Mouse (Mus musculus): Measurements from ENCODE around the gene Snrk. TPM values are rescaled to one million over a fixed set of nuclear protein-coding genes. Genes with fewer than 3 reads are reported as not detected.

The Snrk gene
- polyA plus RNA-seq, 1 experiment from 2014 or later, result 49.9 TPM

DNA sequence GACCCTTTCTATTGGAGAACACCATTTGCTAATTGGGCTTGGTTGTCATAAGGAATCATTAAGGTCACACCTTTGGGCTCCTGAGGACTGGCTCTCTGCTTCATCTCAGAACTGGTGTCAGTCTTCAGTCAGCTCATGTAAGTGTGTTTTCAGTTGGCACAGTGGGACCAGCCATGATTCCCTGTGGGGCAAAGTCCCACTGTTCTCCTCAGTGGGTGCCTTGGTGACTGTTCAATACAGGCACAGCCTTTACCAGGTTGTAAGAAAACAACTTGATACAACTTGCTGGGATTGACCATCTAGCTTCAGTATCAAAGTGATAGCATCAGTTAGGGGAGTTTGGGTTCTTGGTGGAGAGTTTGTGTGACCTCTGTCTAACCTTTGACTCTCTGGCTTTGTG lies 28.6 kb downstream of the Snrk start:
- Histone ChIP-seq H3K4me1 (replicated peaks) (peaks cover 30% of the 10 kb centered on the region), H3K4me3 (no peak overlapping the region), H3K4me2 (no peak overlapping the region), H3K9ac (no peak overlapping the region), H3K27me3 (no peaks in the 10 kb centered on the region), H3K36me3 (peaks cover 19% of the 10 kb centered on the region), H3K27ac (no peak overlapping the region), H3K9me3 (replicated peaks) (no peaks in the 10 kb centered on the region)
- ATAC-seq (replicated peaks; ENCODE audit: insufficient number of reproducible peaks, insufficient read depth, low FRiP score, low read depth), result no peak

DNA sequence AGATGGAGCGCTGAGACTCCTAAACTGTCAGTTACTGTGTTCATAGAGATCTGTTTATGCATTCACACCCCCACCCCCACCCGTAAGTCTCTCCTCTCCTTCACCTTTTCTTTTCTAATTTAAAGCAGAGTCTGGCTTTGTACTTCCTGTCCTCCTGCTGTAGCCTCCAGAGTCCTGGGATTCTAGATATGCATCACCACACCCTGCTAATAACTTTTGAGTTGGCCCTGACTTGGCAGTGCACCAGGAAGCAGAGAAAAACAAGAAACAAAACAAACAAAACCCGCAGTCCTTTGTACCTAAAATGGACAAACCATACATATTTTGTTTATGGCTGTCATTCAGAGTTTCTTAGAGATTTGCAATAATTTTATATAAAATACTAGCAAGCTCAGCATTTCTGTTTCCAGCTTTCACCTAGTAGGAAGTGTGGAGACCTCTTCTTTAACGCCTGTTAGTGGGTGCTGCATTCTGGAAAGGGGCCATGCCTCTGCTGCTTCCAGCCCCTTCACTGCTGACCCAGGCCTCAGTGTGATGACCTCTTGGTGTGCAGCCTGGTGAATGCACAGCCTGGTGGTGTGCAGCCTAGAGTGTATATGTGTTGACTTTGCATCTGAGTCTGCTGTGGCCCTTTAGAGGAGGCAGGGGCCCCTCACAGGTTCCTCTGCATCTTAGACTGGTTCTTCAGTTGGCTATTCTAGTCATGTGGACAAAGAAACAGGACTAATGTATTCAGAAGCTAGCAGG lies 29.2 kb downstream of the Snrk start:
- WGBS, result 73% methylated on average over 4 of the region's 4 CpGs
- Histone ChIP-seq H3K9me3 (replicated peaks) (no peaks in the 10 kb centered on the region), H3K4me2 (no peak overlapping the region), H3K27ac (no peak overlapping the region), H3K27me3 (no peaks in the 10 kb centered on the region), H3K4me3 (no peak overlapping the region), H3K9ac (no peak overlapping the region), H3K4me1 (replicated peaks) (peaks cover 30% of the 10 kb centered on the region), H3K36me3 (peaks cover 19% of the 10 kb centered on the region)
- no peak for ATAC-seq (replicated peaks; ENCODE audit: insufficient number of reproducible peaks, insufficient read depth, low FRiP score, low read depth)

DNA sequence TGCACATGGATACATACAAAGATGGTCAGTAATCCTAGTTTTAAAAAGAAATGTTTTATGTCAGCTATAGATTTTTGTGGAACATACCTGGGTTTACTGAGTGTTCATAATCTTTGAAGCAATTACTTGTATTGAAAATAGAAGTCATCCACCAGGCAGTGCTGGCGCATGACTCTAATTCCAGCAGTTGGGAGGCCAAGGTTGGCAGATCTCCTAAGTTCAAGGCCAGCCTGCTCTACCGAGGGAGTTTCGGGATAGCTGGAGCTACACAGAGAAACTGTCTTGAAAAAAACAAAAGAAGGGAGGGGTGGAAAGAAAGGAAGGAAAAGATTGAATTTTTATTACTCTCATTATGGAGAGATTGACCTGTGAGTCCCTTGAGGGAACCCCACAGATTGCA lies 31.3 kb downstream of the Snrk start:
- H3K27ac ChIP-seq, result no peak overlapping the region
- H3K4me3 ChIP-seq, result no peak overlapping the region
- ATAC-seq (replicated peaks; ENCODE audit: insufficient number of reproducible peaks, insufficient read depth, low FRiP score, low read depth), result no peak
- no peak overlapping the region for H3K4me2 ChIP-seq
- H3K36me3 ChIP-seq, result peaks cover 19% of the 10 kb centered on the region
- no peak overlapping the region for H3K9ac ChIP-seq
- WGBS, result 90% methylated on average over 3 of the region's 3 CpGs
- no peaks in the 10 kb centered on the region for H3K27me3 ChIP-seq
- H3K9me3 ChIP-seq (replicated peaks), result no peaks in the 10 kb centered on the region
- H3K4me1 ChIP-seq (replicated peaks), result peaks cover 26% of the 10 kb centered on the region

DNA sequence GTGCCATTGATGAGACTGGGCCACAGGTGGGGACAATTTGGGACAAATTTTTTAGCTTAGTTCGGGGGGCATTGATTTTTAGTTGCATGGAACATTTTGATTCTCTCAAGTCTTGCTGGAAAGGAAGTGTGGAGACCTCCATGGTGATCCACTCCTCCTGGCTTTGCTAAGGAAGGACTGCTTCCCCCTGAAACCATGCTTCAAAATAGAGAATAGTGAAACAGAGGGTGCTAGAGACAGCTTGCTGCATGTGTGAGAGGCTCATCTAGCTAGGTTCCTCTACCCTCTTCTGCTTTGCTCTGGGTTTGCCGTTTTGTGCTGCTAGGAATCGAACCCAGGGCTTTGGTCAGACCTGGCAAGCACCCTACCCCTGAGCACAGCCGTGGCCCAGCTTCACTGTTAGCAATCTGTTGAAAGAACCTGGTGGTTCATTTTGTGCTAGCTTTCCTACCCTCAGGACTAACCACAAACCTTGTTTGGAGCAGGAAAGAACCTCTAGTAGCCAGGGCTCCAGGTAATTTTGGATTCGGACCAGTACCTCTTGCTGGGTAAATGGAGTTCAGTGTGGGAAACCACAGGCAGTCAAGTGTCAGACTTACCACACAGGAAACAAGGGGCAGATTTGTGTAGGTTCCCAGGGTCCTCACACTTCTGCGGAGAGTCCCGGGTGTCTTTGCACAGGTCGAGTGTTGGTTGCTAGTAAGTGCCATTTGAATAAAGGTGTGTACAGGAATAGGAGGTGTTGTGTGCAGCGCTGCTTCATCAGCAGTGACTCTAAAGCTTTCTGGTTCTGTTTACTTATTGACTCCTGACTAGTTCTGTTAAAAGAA lies 33.1 kb downstream of the Snrk start:
- H3K4me1 ChIP-seq (replicated peaks), result peaks cover 32% of the 10 kb centered on the region
- H3K9me3 ChIP-seq (replicated peaks), result no peaks in the 10 kb centered on the region
- no peak for ATAC-seq (replicated peaks; ENCODE audit: insufficient number of reproducible peaks, insufficient read depth, low FRiP score, low read depth)
- no peak overlapping the region for H3K4me2 ChIP-seq
- no peaks in the 10 kb centered on the region for H3K27me3 ChIP-seq
- no peak overlapping the region for H3K4me3 ChIP-seq
- peaks cover 8% of the 10 kb centered on the region; the same call in 1 of the 2 replicates for H3K36me3 ChIP-seq
- WGBS, result 82% methylated on average over 9 of the region's 9 CpGs
- H3K27ac ChIP-seq, result no peak overlapping the region
- no peak overlapping the region for H3K9ac ChIP-seq

DNA sequence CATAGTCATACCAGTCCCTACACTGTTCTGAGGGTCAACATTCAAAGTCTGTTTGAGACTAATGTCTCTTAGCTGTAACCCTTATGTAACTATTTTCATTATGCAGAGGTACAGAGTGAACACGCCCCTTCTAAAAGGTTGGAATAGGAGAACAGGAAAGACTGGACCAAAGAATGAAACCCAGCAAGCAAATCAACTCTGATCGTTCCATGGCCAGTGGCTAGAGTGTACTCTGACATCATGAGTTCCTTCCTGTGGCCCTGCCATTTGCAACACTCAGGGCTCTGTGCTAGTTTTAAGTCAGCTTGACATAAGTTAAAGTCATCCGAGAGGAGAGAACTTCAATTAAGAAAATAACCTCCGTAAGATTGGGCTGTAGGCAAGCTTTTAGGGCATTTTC lies 35.0 kb downstream of the Snrk start:
- no peak overlapping the region for H3K9ac ChIP-seq
- H3K36me3 ChIP-seq, result peaks cover 4% of the 10 kb centered on the region; the same call in 1 of the 2 replicates
- no peak overlapping the region for H3K4me2 ChIP-seq
- 85% methylated on average over 4 of the region's 4 CpGs for WGBS
- no peak for ATAC-seq (replicated peaks; ENCODE audit: insufficient number of reproducible peaks, insufficient read depth, low FRiP score, low read depth)
- no peaks in the 10 kb centered on the region for H3K9me3 ChIP-seq (replicated peaks)
- no peak overlapping the region for H3K27ac ChIP-seq
- no peaks in the 10 kb centered on the region for H3K27me3 ChIP-seq
- H3K4me1 ChIP-seq (replicated peaks), result peaks cover 21% of the 10 kb centered on the region
- H3K4me3 ChIP-seq, result no peak overlapping the region

DNA sequence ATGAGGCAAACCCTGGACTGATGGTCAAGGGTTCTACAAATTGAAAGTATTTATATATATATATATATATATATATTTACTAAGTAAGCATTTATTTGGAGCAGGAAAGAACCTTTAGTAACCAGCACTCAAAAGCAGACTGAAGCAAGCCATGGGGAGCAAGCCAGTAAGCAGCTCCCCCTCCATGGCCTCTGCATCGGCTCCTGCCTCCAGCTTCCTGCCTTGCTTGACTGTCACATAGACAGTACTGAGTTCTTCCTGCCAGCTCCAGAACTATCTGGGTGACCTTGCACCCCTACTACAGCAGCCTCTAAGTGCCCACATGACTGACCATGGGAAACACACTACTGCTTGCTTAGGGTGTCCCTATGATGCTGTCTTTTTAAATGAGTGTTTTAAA lies 35.4 kb downstream of the Snrk start:
- H3K4me2 ChIP-seq, result no peak overlapping the region
- ATAC-seq (replicated peaks; ENCODE audit: insufficient number of reproducible peaks, insufficient read depth, low FRiP score, low read depth), result no peak
- no peak overlapping the region for H3K9ac ChIP-seq
- 44% methylated on average over 1 of the region's 1 CpGs for WGBS
- peaks cover 7% of the 10 kb centered on the region; the same call in 1 of the 2 replicates for H3K36me3 ChIP-seq
- H3K27me3 ChIP-seq, result no peaks in the 10 kb centered on the region
- H3K4me3 ChIP-seq, result no peak overlapping the region
- peaks cover 22% of the 10 kb centered on the region for H3K4me1 ChIP-seq (replicated peaks)
- no peaks in the 10 kb centered on the region for H3K9me3 ChIP-seq (replicated peaks)
- H3K27ac ChIP-seq, result no peak overlapping the region

DNA sequence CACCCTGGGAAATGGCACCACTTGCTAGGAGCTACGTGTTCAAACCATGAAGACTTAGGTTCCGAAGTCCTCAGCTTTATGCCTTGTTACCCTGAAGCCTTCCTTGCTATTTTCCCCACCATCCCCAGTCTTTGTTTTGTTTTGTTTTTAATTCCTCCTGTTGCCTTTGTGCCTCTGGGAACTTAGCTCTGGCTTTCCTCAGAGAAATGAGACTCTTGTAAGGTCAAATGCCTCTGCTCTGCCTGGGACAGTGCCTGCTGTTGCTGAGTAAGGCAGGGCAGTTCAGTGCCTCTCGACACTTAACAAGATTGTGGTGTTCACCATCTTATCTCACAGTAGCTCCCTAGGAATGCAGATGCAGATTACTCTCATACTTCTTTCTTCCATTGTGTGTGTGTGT lies 36.4 kb downstream of the Snrk start:
- Histone ChIP-seq H3K27me3 (no peaks in the 10 kb centered on the region), H3K27ac (no peak overlapping the region), H3K4me3 (no peak overlapping the region), H3K4me2 (no peak overlapping the region), H3K9ac (no peak overlapping the region), H3K36me3 (peaks cover 6% of the 10 kb centered on the region; the same call in 1 of the 2 replicates), H3K9me3 (replicated peaks) (no peaks in the 10 kb centered on the region), H3K4me1 (replicated peaks) (peaks cover 29% of the 10 kb centered on the region)
- WGBS, result 67% methylated on average over 3 of the region's 3 CpGs
- ATAC-seq (replicated peaks; ENCODE audit: insufficient number of reproducible peaks, insufficient read depth, low FRiP score, low read depth), result no peak

DNA sequence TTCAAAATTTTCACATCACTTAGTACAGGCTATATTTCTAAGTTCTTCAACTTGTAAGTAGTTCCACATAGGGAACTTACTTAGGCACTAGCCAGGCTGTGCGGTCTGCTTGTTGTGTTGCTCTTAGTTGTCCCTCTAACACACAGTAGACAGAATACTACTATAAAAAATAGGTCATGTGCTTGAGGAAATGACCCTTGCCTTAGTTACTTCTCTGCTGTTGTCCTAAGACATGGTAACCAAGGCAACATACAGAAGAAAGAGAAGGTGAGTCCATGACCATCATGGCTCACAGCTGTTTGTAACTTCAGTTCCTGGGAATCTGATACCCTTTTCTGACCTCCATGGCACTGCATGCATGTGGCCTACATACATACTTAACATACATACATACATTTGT lies 38.1 kb downstream of the Snrk start:
- no peak for ATAC-seq (replicated peaks; ENCODE audit: insufficient number of reproducible peaks, insufficient read depth, low FRiP score, low read depth)
- H3K9me3 ChIP-seq (replicated peaks), result no peaks in the 10 kb centered on the region
- no peak overlapping the region for H3K4me3 ChIP-seq
- no peak overlapping the region for H3K4me2 ChIP-seq
- no peak overlapping the region for H3K27ac ChIP-seq
- no peaks in the 10 kb centered on the region for H3K27me3 ChIP-seq
- no peak overlapping the region for H3K9ac ChIP-seq
- peaks cover 7% of the 10 kb centered on the region; the same call in 1 of the 2 replicates for H3K36me3 ChIP-seq
- peaks cover 34% of the 10 kb centered on the region for H3K4me1 ChIP-seq (replicated peaks)
- 97% methylated on average over 1 of the region's 1 CpGs for WGBS

DNA sequence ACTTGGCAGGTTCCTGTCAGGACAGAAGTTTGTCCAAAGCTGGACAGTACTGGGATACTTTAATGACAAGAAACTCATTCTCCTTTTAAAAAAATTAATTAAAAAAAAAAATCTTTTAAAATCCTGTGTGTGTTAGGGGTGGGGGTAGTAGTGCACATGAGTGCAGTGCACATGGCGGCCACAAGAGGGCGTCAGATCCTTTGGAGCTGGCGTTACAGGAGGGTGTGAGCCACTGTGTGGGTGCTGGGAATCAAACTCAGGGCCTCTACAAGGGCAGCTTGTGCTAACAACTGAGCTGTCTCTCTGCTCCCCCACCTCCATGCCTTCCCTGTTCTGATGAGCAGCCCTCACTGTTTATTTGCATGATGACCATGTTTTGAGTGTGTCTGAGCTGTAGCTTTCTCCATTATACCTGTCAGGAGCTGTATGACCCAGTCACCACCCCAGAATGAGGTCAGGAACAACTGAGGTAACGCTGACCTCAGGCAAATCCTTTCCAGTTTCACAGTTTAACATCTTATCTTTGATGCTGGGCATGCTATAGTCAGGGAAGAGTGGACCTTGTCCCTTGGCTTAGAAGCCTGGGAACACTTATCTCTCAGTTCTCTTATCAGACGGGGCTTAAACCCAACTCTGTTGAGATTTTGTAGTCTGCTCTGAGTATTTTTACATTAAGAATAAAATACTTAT lies 39.5 kb downstream of the Snrk start:
- ATAC-seq (replicated peaks; ENCODE audit: insufficient number of reproducible peaks, insufficient read depth, low FRiP score, low read depth), result no peak
- H3K4me2 ChIP-seq, result no peak overlapping the region
- no peaks in the 10 kb centered on the region for H3K27me3 ChIP-seq
- H3K4me3 ChIP-seq, result no peak overlapping the region
- no peaks in the 10 kb centered on the region for H3K9me3 ChIP-seq (replicated peaks)
- WGBS, result 85% methylated on average over 5 of the region's 5 CpGs
- H3K4me1 ChIP-seq (replicated peaks), result peaks cover 33% of the 10 kb centered on the region
- H3K9ac ChIP-seq, result no peak overlapping the region
- peaks cover 18% of the 10 kb centered on the region for H3K36me3 ChIP-seq
- H3K27ac ChIP-seq, result no peak overlapping the region

DNA sequence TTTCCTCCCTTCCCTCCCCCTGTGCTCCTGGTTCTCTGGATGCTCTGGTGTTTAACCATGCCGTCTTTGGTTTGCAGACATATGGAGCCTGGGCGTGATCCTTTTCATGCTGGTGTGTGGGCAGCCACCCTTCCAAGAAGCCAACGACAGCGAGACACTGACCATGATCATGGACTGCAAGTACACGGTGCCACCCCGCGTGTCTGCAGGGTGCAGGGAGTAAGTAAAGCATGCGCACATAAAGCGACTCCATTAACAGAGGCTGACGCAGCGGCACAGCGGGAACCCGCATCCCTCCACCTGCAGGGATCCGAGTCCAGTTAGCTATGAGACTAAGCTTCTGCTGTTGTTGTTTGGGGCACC lies 40.0 kb downstream of the Snrk start:
- Histone ChIP-seq H3K9ac (no peak overlapping the region), H3K27ac (no peak overlapping the region), H3K4me2 (no peak overlapping the region), H3K9me3 (replicated peaks) (no peaks in the 10 kb centered on the region), H3K4me3 (no peak overlapping the region), H3K4me1 (replicated peaks) (peaks cover 30% of the 10 kb centered on the region), H3K27me3 (no peaks in the 10 kb centered on the region), H3K36me3 (peaks cover 18% of the 10 kb centered on the region)
- WGBS, result 92% methylated on average over 14 of the region's 14 CpGs
- ATAC-seq (replicated peaks; ENCODE audit: insufficient number of reproducible peaks, insufficient read depth, low FRiP score, low read depth), result no peak

DNA sequence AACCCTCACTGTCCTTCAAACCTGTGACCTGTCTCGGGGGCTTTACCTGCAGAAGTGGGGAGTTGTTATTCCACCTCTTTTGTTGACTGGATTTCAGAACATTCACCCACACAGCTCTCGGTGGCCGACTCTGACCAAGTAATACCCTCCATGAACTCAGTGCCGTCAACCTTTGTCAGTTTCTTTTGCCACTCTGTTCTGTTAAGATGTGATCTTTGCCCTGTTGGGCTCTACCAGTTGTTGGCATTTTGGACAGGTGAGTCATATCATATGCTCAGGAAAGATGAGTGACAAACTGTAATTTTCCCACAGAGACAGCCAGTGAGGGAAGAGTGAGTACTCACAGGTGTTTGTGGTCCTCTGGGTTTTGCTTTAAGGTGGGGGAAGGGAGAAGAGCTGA lies 47.5 kb downstream of the Snrk start:
- H3K9me3 ChIP-seq (replicated peaks), result no peaks in the 10 kb centered on the region
- peaks cover 49% of the 10 kb centered on the region for H3K36me3 ChIP-seq
- H3K27me3 ChIP-seq, result no peaks in the 10 kb centered on the region
- ATAC-seq (replicated peaks; ENCODE audit: insufficient number of reproducible peaks, insufficient read depth, low FRiP score, low read depth), result no peak
- no peak overlapping the region for H3K9ac ChIP-seq
- no peak overlapping the region for H3K4me2 ChIP-seq
- no peak overlapping the region for H3K4me3 ChIP-seq
- no peak overlapping the region for H3K27ac ChIP-seq
- no peaks in the 10 kb centered on the region for H3K4me1 ChIP-seq (replicated peaks)
- WGBS, result 92% methylated on average over 4 of the region's 4 CpGs
